25 mouse cellular contexts compared by ENCODE assay signal in the genomic region with DNA sequence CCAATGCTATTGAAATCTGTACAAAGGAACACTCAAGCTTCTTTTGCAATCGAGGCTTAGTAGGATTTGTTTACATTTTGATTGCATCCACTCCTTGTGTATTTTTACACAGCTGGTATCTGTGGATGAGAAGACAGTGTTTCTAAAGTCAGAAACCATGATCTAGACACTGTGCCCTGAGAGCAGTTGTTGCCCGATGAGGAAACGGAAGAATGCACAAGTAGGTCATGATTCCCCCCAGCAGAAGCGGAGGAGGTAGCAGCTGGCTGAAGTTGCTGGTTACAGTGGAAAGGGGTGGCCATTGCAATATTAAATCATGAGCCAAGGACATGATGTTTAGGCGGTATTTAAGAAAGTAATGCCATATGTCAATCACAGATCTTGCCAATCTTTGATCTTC. TPM values are rescaled to one million over a fixed set of nuclear protein-coding genes. Genes with fewer than 3 reads are reported as not detected.
DNase-seq lines count a peak whose midpoint lies in the region; ATAC-seq and TF ChIP-seq lines count a peak whose summit lies in the region.
"Had no signal": no experiment of that assay in that cellular context is flagged by ENCODE, and none has a peak within 500 bp of the region (broad histone marks: within the 10 kb centered on the region; RNA-seq: fewer than 3 reads in every experiment).

No protein-coding gene starts in this region.

- H3K9ac ChIP-seq in liver, adult 2 months (ENCODE audit: low read depth, low read length): no peak overlapping the region
- H3K9ac ChIP-seq in liver, embryonic 12.5 days: no peak overlapping the region
- H3K9ac ChIP-seq: forebrain, postnatal 0 days; heart, embryonic 12.5 days; heart, embryonic 15.5 days; hindbrain, embryonic 14.5 days had no signal

- no peak overlapping the region for H3K4me3 ChIP-seq in liver, adult 2 months (ENCODE audit: insufficient read depth, low read depth, low read length)
- no peak overlapping the region for H3K4me3 ChIP-seq in liver, embryonic 12.5 days
- H3K4me3 ChIP-seq: heart, embryonic 12.5 days; heart, embryonic 15.5 days had no signal

- H3K9me3 ChIP-seq in liver, embryonic 12.5 days (replicated peaks): no peaks in the 10 kb centered on the region
- H3K9me3 ChIP-seq: heart, embryonic 12.5 days; heart, embryonic 15.5 days had no signal

- TF ChIP-seq POLR2A in liver, adult 2 months (IDR thresholded peaks at IDR 0.05; ENCODE audit: extremely low read depth, insufficient read depth, low read length): no peak

- no peak for ATAC-seq in liver, embryonic 12.5 days
- ATAC-seq: CD4-positive, CD25-positive, alpha-beta regulatory T cell, adult 4 months; forebrain, embryonic 14.5 days; forebrain, postnatal 0 days; hindbrain, postnatal 0 days; inflammation-experienced regulatory T-cells, adult 6 months had no signal

- no peaks in the 10 kb centered on the region for H3K36me3 ChIP-seq in liver, adult 2 months (ENCODE audit: control insufficient read depth, insufficient read depth, low read length)
- H3K36me3 ChIP-seq in liver, embryonic 12.5 days: no peaks in the 10 kb centered on the region
- H3K36me3 ChIP-seq: heart, embryonic 12.5 days; heart, embryonic 15.5 days had no signal

- no peaks in the 10 kb centered on the region for H3K79me2 ChIP-seq in liver, adult 2 months (ENCODE audit: control insufficient read depth, insufficient read depth, low read length)

- no peak for TF ChIP-seq CTCF in liver, adult 2 months (IDR thresholded peaks at IDR 0.05; ENCODE audit: low read depth, low read length)

- DNase-seq in liver, adult 2 months (ENCODE audit: extremely low read depth, low read depth, low spot score): peak; percentile 69
- peak; percentile 23 for DNase-seq in adipocyte (ENCODE audit: low spot score)
- peak; percentile 14 for DNase-seq in brain, adult 2 months (ENCODE audit: low read depth, low spot score)
- peak; percentile 47 for DNase-seq in retina, embryonic 14.5 days (ENCODE audit: low spot score)
- DNase-seq in urinary bladder, postnatal 25 days (ENCODE audit: low spot score): no peak
- no peak for DNase-seq in layer of hippocampus, adult 9-10 months (ENCODE audit: low spot score)
- DNase-seq: adrenal gland, adult 8-10 months; adrenal gland, postnatal 25 days; cerebellum, adult 18-20 months; cerebellum, adult 9-10 months; cerebellum, postnatal 14 days; forebrain, postnatal 0 days; gastrocnemius, postnatal 10 days; gastrocnemius, postnatal 36 days; heart, adult 11 months; heart, postnatal 10 days; heart, postnatal 4 days had no signal

- H3K27ac ChIP-seq in liver, adult 2 months (replicated peaks; ENCODE audit: insufficient read depth, low read depth, low read length): no peak overlapping the region
- no peak overlapping the region for H3K27ac ChIP-seq in liver, embryonic 12.5 days
- H3K27ac ChIP-seq: heart, embryonic 15.5 days; hindbrain, embryonic 14.5 days; hindbrain, postnatal 0 days had no signal

- 44% methylated on average over 5 of the region's 5 CpGs for WGBS in liver, adult 2 months
- WGBS in liver, embryonic 12.5 days (ENCODE audit: insufficient replicate concordance): 74% methylated on average over 5 of the region's 5 CpGs

- no peak overlapping the region for H3K4me2 ChIP-seq in liver, embryonic 12.5 days
- H3K4me2 ChIP-seq: heart, embryonic 12.5 days; heart, embryonic 15.5 days; hindbrain, embryonic 14.5 days had no signal

- H3K4me1 ChIP-seq in liver, adult 2 months (ENCODE audit: control insufficient read depth, insufficient read depth, low read length): no peaks in the 10 kb centered on the region; the same call in 1 of the 2 replicates
- no peaks in the 10 kb centered on the region for H3K4me1 ChIP-seq in liver, embryonic 12.5 days
- H3K4me1 ChIP-seq: heart, embryonic 12.5 days; heart, embryonic 15.5 days had no signal

- no peaks in the 10 kb centered on the region for H3K27me3 ChIP-seq in liver, adult 2 months (ENCODE audit: control insufficient read depth, insufficient read depth, low read length)
- H3K27me3 ChIP-seq in liver, embryonic 12.5 days (replicated peaks): no peaks in the 10 kb centered on the region
- H3K27me3 ChIP-seq: heart, embryonic 12.5 days; heart, embryonic 15.5 days had no signal

RNA-seq across cellular contexts. Expression of a gene that starts 36.7 kb away (rescaled TPM):
- 85.8 and 99.6 TPM in 2 replicates for total RNA-seq in liver, adult 2 months (2014; rRNA removed)
- 66.0 and 76.8 TPM in 2 replicates for polyA plus RNA-seq in liver, adult 2 months (2012; rRNA removed)
- 22.4 and 24.2 TPM in 2 replicates for polyA plus RNA-seq in liver, embryonic 12.5 days (2016; fragmentation: Nextera tagmentation; extraction: Ambion mirVana)

RNA-seq across cellular contexts. Expression of a gene that starts 53.7 kb away (rescaled TPM):
- 0.18 and 0.74 TPM in 2 replicates for total RNA-seq in liver, adult 2 months (2014; rRNA removed)
- polyA plus RNA-seq in liver, adult 2 months (2012; rRNA removed): not detected in 2 replicates
- polyA plus RNA-seq in liver, embryonic 12.5 days (2016; fragmentation: Nextera tagmentation; extraction: Ambion mirVana): 25.0 and 26.4 TPM in 2 replicates

Comparison
In these comparisons a context has a peak if more than half of its experiments do, and no peak if none do; other contexts are left out.
1. RNA of a gene that starts 53.7 kb away (polyA plus RNA-seq): 25.0 to 26.4 TPM in liver, embryonic 12.5 days; not detected in liver, adult 2 months; every median in the first group is over 10 times any median in the second.
2. DNase-seq: peak in liver, adult 2 months (single experiment), adipocyte (single experiment), brain, adult 2 months (single experiment) and retina, embryonic 14.5 days (single experiment); none in urinary bladder, postnatal 25 days (single experiment) and layer of hippocampus, adult 9-10 months (single experiment).